Mouse (Mus musculus) limb, embryonic 11.5 days (tissue): ENCODE measurements around the gene Pde6g. TPM values are rescaled to one million over a fixed set of nuclear protein-coding genes. Genes with fewer than 3 reads are reported as not detected.

Source experiments
- ATAC-seq: fragments of 200-750 bp; cut with Nextera tagmentation; 2 replicates; pipeline ENCODE4 v1.8.0; 2017; ENCODE audit warnings: low read depth; ENCODE audit not compliant: insufficient number of reproducible peaks, low FRiP score, low TSS enrichment
- DNase-seq: peaks from one replicate; pipeline ENCODE4 v3.0.0-alpha.2; 2015; ENCODE audit warnings: low spot score
- H3K27ac ChIP-seq: fragments of 300-500 bp; sonication (generic); replicated peaks from 2 replicates; pipeline ENCODE4 v1.5.1; 2014; ENCODE audit warnings: low read depth, mild to moderate bottlenecking, low read length
- H3K27me3 ChIP-seq: fragments of 300-500 bp; sonication (generic); 2 replicates; pipeline ENCODE4 v1.6.1; 2014; ENCODE audit warnings: mild to moderate bottlenecking, low read length, mixed read lengths; ENCODE audit not compliant: control insufficient read depth, insufficient read depth
- H3K36me3 ChIP-seq: fragments of 300-500 bp; sonication (generic); 2 replicates; pipeline ENCODE4 v1.6.1; 2014; ENCODE audit warnings: mild to moderate bottlenecking, low read length, moderate library complexity, mixed read lengths; ENCODE audit not compliant: control insufficient read depth, insufficient read depth
- H3K4me1 ChIP-seq: fragments of 300-500 bp; sonication (generic); 2 replicates; pipeline ENCODE4 v1.6.1; 2014; ENCODE audit warnings: low read length, mixed read lengths; ENCODE audit not compliant: control insufficient read depth, insufficient read depth
- H3K4me2 ChIP-seq: fragments of 300-500 bp; sonication (generic); 2 replicates; pipeline ENCODE4 v1.6.1; 2014; ENCODE audit warnings: low read depth, mild to moderate bottlenecking, moderate library complexity; ENCODE audit not compliant: severe bottlenecking
- H3K4me3 ChIP-seq: fragments of 300-500 bp; sonication (generic); 2 replicates; pipeline ENCODE4 v1.5.1; 2014; ENCODE audit warnings: low read depth, low read length
- H3K9ac ChIP-seq: fragments of 300-500 bp; sonication (generic); 2 replicates; pipeline ENCODE4 v1.6.1; 2014; ENCODE audit warnings: mild to moderate bottlenecking, low read length
- H3K9me3 ChIP-seq: fragments of 300-500 bp; sonication (generic); 2 replicates; pipeline ENCODE4 v1.6.1; 2016; ENCODE audit warnings: low read length; ENCODE audit not compliant: control insufficient read depth
- WGBS: fragments of 180-500 bp; shearing (Covaris S2); extraction: QIAGEN DNeasy Blood & Tissue Kit; methylation state at CpG from one replicate; pipeline ENCODE4 v1.1.7; 2014; 5-methylcytosine and 5-hydroxymethylcytosine counted together
- polyA plus RNA-seq: library from polyadenylated mRNA; unstranded; fragments of >200 nt; fragmentation: Nextera tagmentation; extraction: Ambion mirVana; gene quantifications from 2 replicates; pipeline ENCODE4 v1.2.1, GENCODE M21; 2014

The Pde6g gene
- 0.19 TPM in 1 of 2 replicates, not detected in the other for polyA plus RNA-seq

DNA sequence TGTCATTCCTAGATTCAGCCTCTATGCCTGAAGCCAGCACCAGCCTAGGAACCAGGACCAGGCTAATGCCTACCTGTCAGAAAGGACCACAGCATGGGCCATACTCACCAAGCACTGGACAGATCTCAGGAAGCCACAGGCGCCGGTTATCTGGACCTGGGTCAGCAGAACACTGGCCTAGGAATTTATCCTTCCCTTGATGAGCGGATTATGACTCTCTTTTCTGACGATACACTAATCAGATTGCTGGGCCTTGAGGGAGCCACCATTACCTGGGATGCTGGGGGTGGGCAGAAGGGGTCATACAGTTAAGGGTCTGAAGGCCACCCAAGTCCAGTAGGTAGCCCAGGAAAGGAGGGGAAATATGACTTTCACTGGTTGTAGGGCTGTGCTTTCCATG is at the start of gene Pde6g:
Pde6g (minus strand) TSS at position 195 of the 400 bp plus-strand sequence.
- 81% methylated on average over 4 of the region's 4 CpGs for WGBS
- ATAC-seq (no peak), DNase-seq (no peak)
- H3K9ac ChIP-seq, result no peak within 1 kb of the TSS
- no peaks in the 10 kb centered on the region for H3K9me3 ChIP-seq
- no peaks in the 10 kb centered on the region for H3K36me3 ChIP-seq
- H3K27me3 ChIP-seq, result no peaks in the 10 kb centered on the region
- H3K4me3 ChIP-seq, result no peak within 1 kb of the TSS
- no peaks in the 10 kb centered on the region for H3K4me1 ChIP-seq
- no peak within 1 kb of the TSS for H3K4me2 ChIP-seq
- H3K27ac ChIP-seq, result no peak within 1 kb of the TSS

DNA sequence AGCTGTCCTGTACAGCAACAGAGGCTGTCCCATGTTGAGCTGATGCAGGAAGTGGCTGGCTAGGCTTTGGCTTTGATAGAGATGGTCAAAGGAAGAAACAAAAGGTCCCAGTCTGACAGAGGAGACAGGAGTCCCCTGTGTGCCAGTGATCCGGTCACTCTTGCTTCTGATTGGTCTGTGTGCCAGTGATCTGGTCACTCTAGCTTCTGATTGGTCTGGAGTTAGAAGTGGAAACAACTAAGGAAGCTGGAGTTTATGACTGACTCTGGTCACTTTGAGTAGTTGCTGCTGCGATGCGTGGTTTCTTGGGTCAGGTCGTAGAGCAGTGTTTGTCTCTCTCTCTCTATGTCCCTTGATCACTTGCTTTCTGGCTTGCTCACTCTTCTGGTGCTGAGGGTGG is 48.4 kb upstream of the Pde6g start:
- Histone ChIP-seq H3K27ac (no peak overlapping the region), H3K9me3 (no peaks in the 10 kb centered on the region), H3K9ac (no peak overlapping the region), H3K27me3 (no peaks in the 10 kb centered on the region), H3K4me3 (no peak overlapping the region), H3K4me1 (no peaks in the 10 kb centered on the region), H3K4me2 (no peak overlapping the region), H3K36me3 (peaks cover 8% of the 10 kb centered on the region; the same call in 1 of the 2 replicates)
- DNase-seq, result no peak
- WGBS, result 90% methylated on average over 4 of the region's 4 CpGs
- ATAC-seq, result no peak

DNA sequence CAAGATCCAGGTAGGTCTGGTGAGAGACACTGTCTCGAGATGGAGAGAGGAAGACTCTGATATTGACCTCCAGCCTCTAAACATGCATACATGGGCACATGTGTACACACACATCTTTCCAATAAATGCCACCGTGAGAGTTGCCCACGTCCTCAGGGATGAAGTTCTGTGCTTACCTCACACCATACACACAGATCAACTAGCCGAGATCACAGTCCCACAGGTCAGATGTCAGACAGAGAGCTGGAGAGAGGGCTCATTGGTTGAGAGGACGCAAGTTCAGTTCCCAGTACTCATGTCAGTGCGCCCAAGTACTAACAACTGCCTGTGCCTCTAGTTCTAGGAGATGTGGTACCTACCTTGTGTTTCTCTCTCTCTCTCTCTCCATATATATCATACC is 47.7 kb upstream of the Pde6g start:
- no peak overlapping the region for H3K9ac ChIP-seq
- peaks cover 12% of the 10 kb centered on the region; the same call in 1 of the 2 replicates for H3K36me3 ChIP-seq
- no peaks in the 10 kb centered on the region for H3K27me3 ChIP-seq
- no peaks in the 10 kb centered on the region for H3K4me1 ChIP-seq
- H3K4me3 ChIP-seq, result no peak overlapping the region
- 69% methylated on average over 6 of the region's 6 CpGs for WGBS
- no peak for ATAC-seq
- no peak overlapping the region for H3K27ac ChIP-seq
- H3K4me2 ChIP-seq, result 0 out of 2 replicates have a peak overlapping the region, but pooled peaks have one; percentile 1
- no peak for DNase-seq
- no peaks in the 10 kb centered on the region for H3K9me3 ChIP-seq

DNA sequence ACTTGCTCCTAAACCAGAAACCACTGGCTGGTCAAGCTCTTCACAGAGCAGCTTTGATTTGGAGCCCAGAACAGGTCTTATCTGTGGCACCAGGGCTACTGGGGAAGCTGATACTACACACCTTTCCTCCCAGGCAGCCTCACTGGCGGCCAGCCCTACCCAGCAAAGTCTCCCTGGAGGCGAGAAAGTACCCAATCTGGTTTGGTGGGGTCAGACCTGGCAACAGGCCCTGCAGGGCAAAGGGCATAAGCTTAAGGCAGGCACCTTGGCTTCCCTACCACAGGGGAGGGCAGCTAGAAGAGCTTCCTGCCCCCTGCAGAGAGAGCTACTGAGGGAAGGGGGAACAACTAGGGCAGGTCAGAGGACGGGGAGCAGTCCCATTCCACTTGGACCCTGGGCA is 47.1 kb upstream of the Pde6g start:
- no peak overlapping the region for H3K4me3 ChIP-seq
- H3K36me3 ChIP-seq, result peaks cover 18% of the 10 kb centered on the region; the same call in 1 of the 2 replicates
- no peak overlapping the region for H3K9ac ChIP-seq
- no peaks in the 10 kb centered on the region for H3K4me1 ChIP-seq
- ATAC-seq, result no peak
- H3K27me3 ChIP-seq, result no peaks in the 10 kb centered on the region
- no peaks in the 10 kb centered on the region for H3K9me3 ChIP-seq
- no peak for DNase-seq
- no peak overlapping the region for H3K4me2 ChIP-seq
- no peak overlapping the region for H3K27ac ChIP-seq
- 24% methylated on average over 3 of the region's 3 CpGs for WGBS

DNA sequence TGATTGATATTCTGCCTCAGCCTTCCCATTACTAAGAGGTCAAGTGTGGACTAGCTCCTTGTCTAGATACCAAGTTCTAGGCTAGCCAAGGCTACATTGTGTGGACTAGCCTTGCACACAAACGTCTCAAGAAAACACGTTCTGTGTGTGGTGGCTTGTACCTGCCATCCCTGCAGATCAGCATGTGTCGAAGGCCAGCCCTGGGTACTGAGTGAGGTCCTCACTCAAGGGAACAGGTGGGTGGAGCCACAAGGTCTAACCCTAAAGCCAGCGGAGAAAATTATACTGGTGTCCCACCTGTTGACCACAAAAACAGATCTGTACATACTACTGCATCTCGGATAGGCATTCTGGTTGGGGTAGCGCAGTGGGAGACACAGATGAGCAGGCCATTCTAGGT is 46.6 kb upstream of the Pde6g start:
- no peaks in the 10 kb centered on the region for H3K27me3 ChIP-seq
- H3K4me2 ChIP-seq, result no peak overlapping the region
- 85% methylated on average over 6 of the region's 6 CpGs for WGBS
- peaks cover 20% of the 10 kb centered on the region; the same call in 1 of the 2 replicates for H3K36me3 ChIP-seq
- ATAC-seq, result no peak
- no peak overlapping the region for H3K4me3 ChIP-seq
- H3K27ac ChIP-seq, result no peak overlapping the region
- no peaks in the 10 kb centered on the region for H3K9me3 ChIP-seq
- H3K9ac ChIP-seq, result no peak overlapping the region
- no peaks in the 10 kb centered on the region for H3K4me1 ChIP-seq
- DNase-seq, result no peak

DNA sequence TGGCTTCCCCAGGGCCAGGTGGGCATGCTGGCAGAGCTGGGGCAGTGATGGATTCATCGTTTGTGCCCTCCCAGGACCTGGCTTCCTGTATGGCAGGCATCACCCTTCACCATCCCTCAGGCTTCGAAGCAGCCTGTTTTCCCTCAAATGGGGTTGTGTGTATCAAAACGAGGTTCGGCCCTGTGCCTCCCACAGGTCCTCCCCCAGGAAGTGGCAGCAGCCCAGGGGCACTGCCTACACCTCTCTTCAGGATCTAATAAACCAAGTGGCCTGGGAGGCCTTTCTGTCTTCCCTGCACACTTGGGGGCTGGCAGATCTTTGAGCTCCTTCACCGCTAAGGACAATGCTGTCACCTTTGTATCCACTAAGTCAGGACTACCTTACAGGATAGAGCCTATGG is 45.6 kb upstream of the Pde6g start:
- H3K9ac ChIP-seq, result no peak overlapping the region
- no peaks in the 10 kb centered on the region for H3K4me1 ChIP-seq
- no peak for DNase-seq
- H3K27ac ChIP-seq, result no peak overlapping the region
- ATAC-seq, result no peak
- 86% methylated on average over 5 of the region's 5 CpGs for WGBS
- H3K4me2 ChIP-seq, result no peak overlapping the region
- H3K9me3 ChIP-seq, result no peaks in the 10 kb centered on the region
- H3K27me3 ChIP-seq, result no peaks in the 10 kb centered on the region
- peaks cover 23% of the 10 kb centered on the region; the same call in 1 of the 2 replicates for H3K36me3 ChIP-seq
- H3K4me3 ChIP-seq, result no peak overlapping the region

DNA sequence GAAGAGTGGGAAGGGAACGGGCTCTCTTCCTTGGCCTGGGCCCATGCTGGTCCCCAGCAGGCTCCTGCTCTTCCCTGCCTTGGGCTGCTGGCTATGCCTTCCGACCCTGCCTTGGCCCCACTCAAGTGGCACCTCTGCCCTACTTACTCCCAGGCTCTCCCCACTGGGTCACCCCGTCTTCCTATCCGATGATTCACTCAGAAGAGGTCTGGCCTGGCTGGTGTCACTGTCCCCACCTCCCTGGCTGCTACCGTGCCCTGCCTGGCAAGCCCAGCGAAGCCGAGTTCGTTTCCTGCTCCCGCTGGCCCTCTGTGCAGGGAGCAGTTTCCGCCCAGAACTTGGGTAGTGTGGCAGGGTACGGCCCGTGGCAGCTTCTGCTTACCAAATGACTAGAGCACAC is 44.9 kb upstream of the Pde6g start:
- no peak for ATAC-seq
- WGBS, result 95% methylated on average over 12 of the region's 12 CpGs
- Histone ChIP-seq H3K4me3 (no peak overlapping the region), H3K9ac (no peak overlapping the region), H3K4me1 (peaks cover 2% of the 10 kb centered on the region), H3K27me3 (no peaks in the 10 kb centered on the region), H3K4me2 (no peak overlapping the region), H3K27ac (no peak overlapping the region), H3K9me3 (no peaks in the 10 kb centered on the region), H3K36me3 (peaks cover 23% of the 10 kb centered on the region; the same call in 1 of the 2 replicates)
- DNase-seq, result no peak

DNA sequence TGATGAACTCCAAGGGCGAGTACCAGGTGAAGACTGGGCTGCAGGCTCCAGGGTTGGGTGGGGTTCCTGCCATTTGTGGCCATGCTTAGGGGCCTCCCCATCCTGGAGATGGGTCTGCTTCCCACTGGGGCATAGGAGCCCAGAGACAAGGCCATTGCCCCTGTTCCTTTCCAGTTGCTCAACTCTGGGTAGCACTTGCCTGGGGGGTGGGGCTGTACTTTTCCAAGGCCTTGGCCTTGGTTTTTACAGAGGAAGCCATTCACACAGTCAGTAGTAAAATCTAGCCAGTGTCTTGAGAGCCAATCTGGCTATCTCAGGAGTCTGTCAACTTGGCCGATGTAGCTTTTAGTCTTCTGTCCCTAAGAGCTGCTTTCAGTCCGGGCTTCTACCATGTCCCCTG is 44.1 kb upstream of the Pde6g start:
- no peak for DNase-seq
- H3K36me3 ChIP-seq, result peaks cover 23% of the 10 kb centered on the region; the same call in 1 of the 2 replicates
- no peak overlapping the region for H3K4me3 ChIP-seq
- H3K9ac ChIP-seq, result no peak overlapping the region
- H3K9me3 ChIP-seq, result no peaks in the 10 kb centered on the region
- no peak overlapping the region for H3K27ac ChIP-seq
- 93% methylated on average over 3 of the region's 3 CpGs for WGBS
- no peaks in the 10 kb centered on the region for H3K27me3 ChIP-seq
- no peak overlapping the region for H3K4me2 ChIP-seq
- H3K4me1 ChIP-seq, result peaks cover 7% of the 10 kb centered on the region
- ATAC-seq, result no peak

DNA sequence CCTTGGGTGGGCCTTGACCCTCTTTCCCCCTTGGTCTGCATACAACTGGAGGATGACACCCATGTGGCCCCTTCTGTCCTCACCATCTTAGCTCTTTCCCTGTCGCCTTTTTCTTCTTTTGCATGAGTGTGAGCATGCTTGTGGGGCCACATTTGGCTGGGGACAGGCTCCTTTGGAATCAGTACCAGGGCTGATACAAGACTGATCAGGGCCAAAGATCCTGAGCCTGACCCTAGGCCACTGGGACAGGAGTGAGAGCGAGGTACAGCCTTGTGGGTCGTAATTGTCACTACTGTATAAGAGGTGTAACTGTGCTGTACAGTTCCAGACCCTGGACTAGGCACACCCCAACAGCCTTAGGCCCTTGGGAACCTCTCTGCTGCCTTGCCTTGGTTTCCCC is 40.6 kb upstream of the Pde6g start:
- 85% methylated on average over 3 of the region's 3 CpGs for WGBS
- H3K36me3 ChIP-seq, result peaks cover 27% of the 10 kb centered on the region; the same call in 1 of the 2 replicates
- H3K4me3 ChIP-seq, result no peak overlapping the region

More for the DNA sequence above, 40.6 kb upstream of the Pde6g start:
- no peaks in the 10 kb centered on the region for H3K9me3 ChIP-seq
- no peak overlapping the region for H3K27ac ChIP-seq
- no peak overlapping the region for H3K4me2 ChIP-seq
- H3K9ac ChIP-seq, result no peak overlapping the region
- DNase-seq (no peak), ATAC-seq (no peak)
- H3K27me3 ChIP-seq, result no peaks in the 10 kb centered on the region
- H3K4me1 ChIP-seq, result peaks cover 20% of the 10 kb centered on the region
